Mouse (Mus musculus): ENCODE measurements at regions not wholly inside any gene's neighbourhood (a gene's known extent, or its start where the extent isn't known, plus 50 kb on each side); places are given as distances from the start of the nearest gene placed in this dataset.

DNA sequence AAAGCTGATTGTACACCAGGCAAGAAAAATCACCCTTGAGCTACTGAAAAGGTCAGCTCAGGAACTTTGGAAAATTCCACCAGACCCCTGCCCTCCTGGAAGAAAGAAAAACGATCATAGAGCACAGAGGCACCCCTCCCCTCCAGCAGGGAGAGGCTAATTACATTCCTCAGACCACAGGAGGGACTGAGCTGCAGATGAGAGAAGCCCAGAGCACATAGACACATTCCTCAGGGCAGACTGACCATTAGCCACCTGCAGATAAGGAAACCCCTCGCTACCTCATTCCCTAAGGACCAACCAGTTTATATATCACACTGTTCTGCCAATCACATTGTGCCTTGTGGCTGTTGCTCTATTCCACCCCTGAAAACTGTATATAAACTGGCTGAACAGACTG lies 230.3 kb downstream of the Parp8 start:
- Histone ChIP-seq H3K4me2 (replicated peaks; ENCODE audit: low read depth) (no peak overlapping the region), H3K4me1 (replicated peaks; ENCODE audit: control insufficient read depth, insufficient read depth) (no peaks in the 10 kb centered on the region), H3K4me3 (ENCODE audit: low read depth, low read length) (no peak overlapping the region), H3K9me3 (ENCODE audit: control insufficient read depth, low read length) (no peaks in the 10 kb centered on the region), H3K27me3 (ENCODE audit: control insufficient read depth, insufficient read depth, low read length) (no peaks in the 10 kb centered on the region), H3K9ac (ENCODE audit: low read length) (no peak overlapping the region), H3K27ac (replicated peaks) (no peak overlapping the region), H3K36me3 (ENCODE audit: control insufficient read depth, insufficient read depth, low read length) (no peaks in the 10 kb centered on the region)
- ATAC-seq (ENCODE audit: low FRiP score, low TSS enrichment) (no peak), DNase-seq (ENCODE audit: low spot score) (no peak)
- TF ChIP-seq CTCF (IDR thresholded peaks at IDR 0.05; ENCODE audit: low read depth): no peak
- WGBS: 28% methylated on average over 2 of the region's 2 CpGs

- no peaks in the 10 kb centered on the region for H3K27me3 ChIP-seq (ENCODE audit: control insufficient read depth, insufficient read depth, low read length)
- H3K36me3 ChIP-seq (ENCODE audit: control insufficient read depth, insufficient read depth, low read length): no peaks in the 10 kb centered on the region
- no peak for DNase-seq (ENCODE audit: low spot score)
- no peaks in the 10 kb centered on the region for H3K4me1 ChIP-seq (replicated peaks; ENCODE audit: control insufficient read depth, insufficient read depth)
- TF ChIP-seq CTCF (IDR thresholded peaks at IDR 0.05; ENCODE audit: low read depth): no peak
- no peak for TF ChIP-seq EP300 (optimal IDR thresholded peaks at IDR 0.05)
- no peak overlapping the region for H3K4me2 ChIP-seq (replicated peaks; ENCODE audit: low read depth)
- H3K9me3 ChIP-seq (ENCODE audit: control insufficient read depth, low read length): no peaks in the 10 kb centered on the region
- H3K9ac ChIP-seq (ENCODE audit: low read length): no peak overlapping the region
- no peak overlapping the region for H3K27ac ChIP-seq (replicated peaks)
- ATAC-seq (ENCODE audit: low FRiP score, low TSS enrichment): no peak
- H3K4me3 ChIP-seq (ENCODE audit: low read depth, low read length): no peak overlapping the region
These were observed 243.7 kb downstream of the Parp8 start for GRCm38 (mm10) chr13:116781616-116782015.

DNA sequence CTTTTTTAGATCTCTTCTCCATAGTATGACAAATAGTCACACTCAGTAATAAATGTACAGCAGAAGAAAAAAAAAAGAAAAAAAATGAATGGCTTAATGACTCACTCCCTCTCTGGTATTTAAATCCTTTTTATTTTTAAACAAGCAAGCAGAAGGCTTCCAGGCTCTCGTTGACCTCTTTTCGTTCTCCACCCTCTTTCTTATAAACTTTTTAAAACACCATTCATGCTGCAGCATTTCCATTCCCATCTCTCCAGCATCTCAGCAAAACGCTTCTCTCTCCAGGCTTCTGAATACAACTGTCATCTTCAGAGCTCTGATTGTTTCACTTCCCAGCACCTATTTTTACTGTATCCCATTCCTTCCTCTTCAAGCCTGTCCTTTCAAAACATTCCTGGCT lies 259.8 kb downstream of the Parp8 start:
- no peak for DNase-seq (ENCODE audit: low spot score)
- no peak overlapping the region for H3K9ac ChIP-seq (ENCODE audit: low read length)
- no peaks in the 10 kb centered on the region for H3K9me3 ChIP-seq (ENCODE audit: control insufficient read depth, low read length)
- WGBS: 32% methylated on average over 3 of the region's 3 CpGs
- H3K27ac ChIP-seq (replicated peaks): no peak overlapping the region
- no peaks in the 10 kb centered on the region for H3K36me3 ChIP-seq (ENCODE audit: control insufficient read depth, insufficient read depth, low read length)
- no peak for TF ChIP-seq EP300 (optimal IDR thresholded peaks at IDR 0.05)
- TF ChIP-seq CTCF (IDR thresholded peaks at IDR 0.05; ENCODE audit: low read depth): no peak
- no peak overlapping the region for H3K4me3 ChIP-seq (ENCODE audit: low read depth, low read length)
- no peak overlapping the region for H3K4me2 ChIP-seq (replicated peaks; ENCODE audit: low read depth)
- ATAC-seq (ENCODE audit: low FRiP score, low TSS enrichment): no peak
- no peaks in the 10 kb centered on the region for H3K27me3 ChIP-seq (ENCODE audit: control insufficient read depth, insufficient read depth, low read length)
- H3K4me1 ChIP-seq (replicated peaks; ENCODE audit: control insufficient read depth, insufficient read depth): no peaks in the 10 kb centered on the region

- Histone ChIP-seq H3K9me3 (ENCODE audit: control insufficient read depth, low read length) (no peaks in the 10 kb centered on the region), H3K4me3 (ENCODE audit: low read depth, low read length) (no peak overlapping the region), H3K4me2 (replicated peaks; ENCODE audit: low read depth) (no peak overlapping the region), H3K27ac (replicated peaks) (no peak overlapping the region), H3K4me1 (replicated peaks; ENCODE audit: control insufficient read depth, insufficient read depth) (no peaks in the 10 kb centered on the region), H3K27me3 (ENCODE audit: control insufficient read depth, insufficient read depth, low read length) (no peaks in the 10 kb centered on the region), H3K9ac (ENCODE audit: low read length) (no peak overlapping the region), H3K36me3 (ENCODE audit: control insufficient read depth, insufficient read depth, low read length) (no peaks in the 10 kb centered on the region)
- TF ChIP-seq CTCF (IDR thresholded peaks at IDR 0.05; ENCODE audit: low read depth) (no peak), EP300 (optimal IDR thresholded peaks at IDR 0.05) (no peak)
- DNase-seq (ENCODE audit: low spot score): no peak
- ATAC-seq (ENCODE audit: low FRiP score, low TSS enrichment): no peak
- 81% methylated on average over 2 of the region's 2 CpGs for whole genome bisulfite sequencing
These were observed 265.4 kb downstream of the Parp8 start for GRCm38 (mm10) chr13:116759912-116760311.

DNA sequence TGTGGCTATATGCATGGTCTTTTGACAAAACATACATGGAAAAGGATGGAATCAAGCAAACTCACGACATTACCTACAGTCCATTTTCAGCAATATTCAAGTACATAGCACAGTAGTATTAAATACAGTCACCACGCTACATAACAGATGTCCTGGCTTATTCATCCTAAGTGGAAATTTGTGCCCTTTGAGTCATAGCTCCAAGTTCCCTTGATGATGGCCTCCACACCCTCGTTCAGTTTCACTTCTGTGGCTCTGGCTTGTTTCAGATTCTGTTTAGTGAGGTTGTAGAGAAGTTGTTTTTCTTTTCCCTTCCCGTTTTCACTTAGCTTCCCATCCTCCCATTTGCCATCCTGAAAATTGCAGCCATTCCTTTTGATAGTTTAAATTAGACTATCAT lies 284.5 kb downstream of the Parp8 start:
- no peak overlapping the region for H3K4me3 ChIP-seq (ENCODE audit: low read depth, low read length)
- TF ChIP-seq CTCF (IDR thresholded peaks at IDR 0.05; ENCODE audit: low read depth) (no peak), EP300 (optimal IDR thresholded peaks at IDR 0.05) (no peak)
- no peaks in the 10 kb centered on the region for H3K9me3 ChIP-seq (ENCODE audit: control insufficient read depth, low read length)
- no peak overlapping the region for H3K4me2 ChIP-seq (replicated peaks; ENCODE audit: low read depth)
- DNase-seq (ENCODE audit: low spot score) (no peak), ATAC-seq (ENCODE audit: low FRiP score, low TSS enrichment) (no peak)
- H3K4me1 ChIP-seq (replicated peaks; ENCODE audit: control insufficient read depth, insufficient read depth): no peaks in the 10 kb centered on the region
- H3K27ac ChIP-seq (replicated peaks): no peak overlapping the region
- H3K27me3 ChIP-seq (ENCODE audit: control insufficient read depth, insufficient read depth, low read length): no peaks in the 10 kb centered on the region
- WGBS: 69% methylated on average over 4 of the region's 4 CpGs
- H3K9ac ChIP-seq (ENCODE audit: low read length): no peak overlapping the region
- H3K36me3 ChIP-seq (ENCODE audit: control insufficient read depth, insufficient read depth, low read length): no peaks in the 10 kb centered on the region

DNA sequence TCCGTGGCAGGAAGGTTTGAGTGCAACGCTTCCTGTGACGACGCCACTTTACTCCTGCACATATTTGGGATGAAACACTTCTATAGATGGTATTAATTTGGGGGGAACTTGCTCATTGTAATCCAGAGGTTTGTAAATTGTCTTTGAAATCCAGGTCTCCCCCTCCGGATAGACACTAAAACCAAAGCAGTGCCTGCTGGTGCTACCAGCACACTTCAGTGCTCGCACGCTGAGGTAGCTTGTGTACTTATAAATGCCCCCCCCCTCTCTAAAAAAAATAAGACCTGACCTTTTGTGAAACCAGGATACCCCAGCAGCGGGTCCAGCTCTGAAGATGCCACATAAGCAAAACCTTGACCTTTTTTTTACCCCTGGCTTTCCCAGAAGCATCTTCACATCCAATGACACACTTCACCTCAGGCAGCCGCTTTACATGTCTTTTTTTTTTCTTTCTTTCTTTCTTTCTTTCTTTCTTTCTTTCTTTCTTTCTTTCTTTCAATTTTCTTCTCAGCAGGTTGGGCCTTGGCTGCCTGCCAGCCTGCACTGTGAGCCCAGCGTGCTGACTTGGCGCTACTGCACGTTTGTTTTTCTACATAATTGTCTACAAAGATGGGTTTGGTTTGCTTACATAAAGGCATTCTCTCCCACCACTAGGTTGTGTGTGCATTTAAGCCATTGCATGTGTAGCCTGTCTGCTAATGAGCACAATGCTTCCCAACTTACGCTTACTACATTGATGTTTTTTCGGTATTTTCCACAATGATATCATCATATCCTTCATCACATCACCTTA lies 301.8 kb downstream of the Parp8 start:
- ATAC-seq (ENCODE audit: low FRiP score, low TSS enrichment): no peak
- WGBS: 57% methylated on average over 14 of the region's 14 CpGs
- H3K9me3 ChIP-seq (ENCODE audit: control insufficient read depth, low read length): no peaks in the 10 kb centered on the region
- H3K27ac ChIP-seq (replicated peaks): no peak overlapping the region
- TF ChIP-seq EP300 (optimal IDR thresholded peaks at IDR 0.05) (no peak), CTCF (IDR thresholded peaks at IDR 0.05; ENCODE audit: low read depth) (no peak)
- no peaks in the 10 kb centered on the region for H3K4me1 ChIP-seq (replicated peaks; ENCODE audit: control insufficient read depth, insufficient read depth)
- H3K27me3 ChIP-seq (ENCODE audit: control insufficient read depth, insufficient read depth, low read length): no peaks in the 10 kb centered on the region
- H3K9ac ChIP-seq (ENCODE audit: low read length): no peak overlapping the region
- no peak for DNase-seq (ENCODE audit: low spot score)
- H3K4me2 ChIP-seq (replicated peaks; ENCODE audit: low read depth): no peak overlapping the region
- H3K36me3 ChIP-seq (ENCODE audit: control insufficient read depth, insufficient read depth, low read length): no peaks in the 10 kb centered on the region
- no peak overlapping the region for H3K4me3 ChIP-seq (ENCODE audit: low read depth, low read length)

Data from stomach, postnatal 0 days (tissue).